Mouse (Mus musculus) C2C12 (cell line): ENCODE measurements around the gene Tpst2. TPM values are rescaled to one million over a fixed set of nuclear protein-coding genes. Genes with fewer than 3 reads are reported as not detected.

ENCODE experiments used
- H3K27me3 ChIP-seq: one replicate; pipeline ENCODE4 v1.6.1; 2011; ENCODE audit not compliant: control insufficient read depth, insufficient read depth, insufficient read length
- H3K36me3 ChIP-seq: one replicate; pipeline ENCODE4 v1.6.1; 2011; ENCODE audit not compliant: control insufficient read depth, insufficient read depth
- H3K4me3 ChIP-seq: one replicate; pipeline ENCODE4 v1.5.1; 2011; ENCODE audit warnings: mild to moderate bottlenecking, control low read depth; ENCODE audit not compliant: poor library complexity, insufficient read depth, severe bottlenecking
- H3K79me2 ChIP-seq: one replicate; pipeline ENCODE4 v1.6.1; 2011; ENCODE audit not compliant: control insufficient read depth, insufficient read depth
- H3K79me3 ChIP-seq: one replicate; pipeline ENCODE4 v1.6.1; 2011; ENCODE audit warnings: low read depth, control low read depth
- H3ac ChIP-seq: one replicate; pipeline ENCODE3; 2011; ENCODE audit warnings: low read depth; ENCODE audit not compliant: control insufficient read depth, insufficient read length
- CEBPB ChIP-seq: IDR thresholded peaks from one replicate; pipeline ENCODE4 v1.6.1; 2011; ENCODE audit warnings: low read depth, mild to moderate bottlenecking, control low read depth, moderate library complexity
- CTCF ChIP-seq: IDR thresholded peaks from one replicate; pipeline ENCODE4 v1.5.1; 2011; ENCODE audit not compliant: control insufficient read depth, insufficient read depth, insufficient read length
- FOSL1 ChIP-seq: IDR thresholded peaks from one replicate; pipeline ENCODE4 v1.8.0; 2011; ENCODE audit warnings: mild to moderate bottlenecking, low read length; ENCODE audit not compliant: poor library complexity, insufficient read depth, severe bottlenecking
- MAX ChIP-seq: IDR thresholded peaks from one replicate; pipeline ENCODE4 v1.6.1; 2011; ENCODE audit warnings: mild to moderate bottlenecking, control low read depth
- MYOD1 ChIP-seq: IDR thresholded peaks from one replicate; pipeline ENCODE4 v1.6.1; 2011; ENCODE audit warnings: low read depth; ENCODE audit not compliant: control insufficient read depth, insufficient read length
- MYOG ChIP-seq: IDR thresholded peaks from one replicate; pipeline ENCODE4 v1.6.1; 2011; ENCODE audit not compliant: control insufficient read depth, insufficient read length; ENCODE audit errors: extremely low read depth
- USF1 ChIP-seq: IDR thresholded peaks from one replicate; pipeline ENCODE4 v1.6.1; 2011; ENCODE audit warnings: low read depth, mild to moderate bottlenecking, control low read depth, moderate library complexity
- polyA plus RNA-seq: library from polyadenylated mRNA; unstranded; fragments of >200 nt; fragmentation: generic; extraction: Trizol; gene quantifications from one replicate; pipeline ENCODE4 v1.2.1, GENCODE M21; 2012; ENCODE audit warnings: missing spikeins

Gene Tpst2
- polyA plus RNA-seq, 1 experiment = 155 TPM

DNA sequence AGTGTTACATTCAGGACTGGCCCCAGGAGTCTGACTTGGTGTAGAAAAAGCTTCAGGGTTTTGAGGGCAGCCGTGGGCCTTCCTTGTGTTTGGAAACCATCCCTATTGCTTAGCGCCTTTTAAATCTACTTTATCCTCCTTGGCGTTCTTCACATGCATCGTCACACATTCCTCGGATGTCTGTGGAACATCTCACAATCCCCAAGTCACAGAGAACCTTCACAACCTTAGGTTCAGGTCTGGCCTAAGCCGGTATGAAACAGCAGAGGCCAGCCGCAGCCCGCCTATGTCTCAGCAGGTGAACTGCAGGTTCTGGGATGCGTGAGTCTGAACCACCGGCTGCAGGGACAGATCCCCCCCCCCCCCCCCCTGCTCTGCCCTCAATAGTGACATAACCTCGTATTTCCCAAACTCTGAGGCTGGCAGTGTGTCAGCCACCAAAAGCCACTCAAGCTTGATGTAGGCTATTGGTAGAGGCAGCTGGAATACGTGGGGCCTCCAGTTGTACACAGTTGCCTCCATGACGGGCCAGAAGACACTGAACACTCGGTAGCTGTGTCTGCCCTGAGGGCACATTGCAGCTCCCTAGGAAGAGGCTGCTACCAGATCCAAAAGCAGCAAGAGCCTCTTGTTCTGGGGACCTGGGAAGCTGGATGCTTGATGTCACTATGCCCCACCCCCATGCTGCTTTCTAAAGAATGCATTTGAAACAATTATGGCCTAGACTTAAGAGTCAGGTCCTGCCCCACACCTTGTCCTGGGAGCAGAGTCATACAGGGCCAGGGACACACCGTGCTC, 4.6 kb downstream of the Tpst2 start:
- Histone ChIP-seq H3K79me2 (peaks cover 95% of the 10 kb centered on the region), H3K79me3 (peaks cover 89% of the 10 kb centered on the region), H3K36me3 (peaks cover 41% of the 10 kb centered on the region), H3K4me3 (peak overlapping the region; percentile 16), H3ac (peak overlapping the region; percentile 9), H3K27me3 (no peaks in the 10 kb centered on the region)
- TF ChIP-seq MYOD1 (no peak), CEBPB (no peak), FOSL1 (no peak), MYOG (no peak), MAX (no peak), USF1 (no peak), CTCF (no peak)

DNA sequence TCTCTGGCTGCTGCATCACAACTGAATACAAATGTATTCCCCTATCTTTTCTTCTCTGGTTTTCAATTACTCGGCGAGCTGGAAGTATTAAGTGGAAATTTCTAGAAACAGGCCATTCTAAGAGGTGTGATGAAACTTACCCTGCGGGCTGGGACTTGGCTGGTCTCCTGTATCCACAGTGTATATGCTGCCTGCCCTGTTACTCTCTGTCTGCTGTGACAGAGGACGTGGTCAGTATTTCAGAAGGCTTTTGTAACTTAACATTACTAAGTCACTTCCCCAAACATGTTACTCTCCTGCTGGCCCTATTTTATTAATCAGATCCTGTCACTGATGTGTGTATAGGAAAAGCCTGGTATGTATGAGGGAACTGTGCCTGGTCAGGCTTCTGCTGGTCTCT, 5.2 kb downstream of the Tpst2 start:
- Histone ChIP-seq H3K79me3 (peaks cover 95% of the 10 kb centered on the region), H3K4me3 (no peak overlapping the region), H3ac (no peak overlapping the region), H3K79me2 (peaks cover 100% of the 10 kb centered on the region), H3K27me3 (no peaks in the 10 kb centered on the region), H3K36me3 (peaks cover 41% of the 10 kb centered on the region)
- TF ChIP-seq USF1 = no peak
- no peak for TF ChIP-seq CTCF
- no peak for TF ChIP-seq CEBPB
- no peak for TF ChIP-seq MYOG
- TF ChIP-seq MYOD1 = no peak
- TF ChIP-seq MAX = no peak
- no peak for TF ChIP-seq FOSL1

- Histone ChIP-seq H3ac (no peak overlapping the region), H3K27me3 (no peaks in the 10 kb centered on the region), H3K79me2 (peaks cover 100% of the 10 kb centered on the region), H3K36me3 (peaks cover 41% of the 10 kb centered on the region), H3K79me3 (peaks cover 96% of the 10 kb centered on the region), H3K4me3 (no peak overlapping the region)
- no peak for TF ChIP-seq CEBPB
- TF ChIP-seq CTCF = no peak
- TF ChIP-seq MYOG = no peak
- TF ChIP-seq MAX = no peak
- no peak for TF ChIP-seq MYOD1
- TF ChIP-seq USF1 = no peak
- no peak for TF ChIP-seq FOSL1
Measured at GRCm38 (mm10) chr5:112282123-112282779, 5.8 kb downstream of the Tpst2 start.

DNA sequence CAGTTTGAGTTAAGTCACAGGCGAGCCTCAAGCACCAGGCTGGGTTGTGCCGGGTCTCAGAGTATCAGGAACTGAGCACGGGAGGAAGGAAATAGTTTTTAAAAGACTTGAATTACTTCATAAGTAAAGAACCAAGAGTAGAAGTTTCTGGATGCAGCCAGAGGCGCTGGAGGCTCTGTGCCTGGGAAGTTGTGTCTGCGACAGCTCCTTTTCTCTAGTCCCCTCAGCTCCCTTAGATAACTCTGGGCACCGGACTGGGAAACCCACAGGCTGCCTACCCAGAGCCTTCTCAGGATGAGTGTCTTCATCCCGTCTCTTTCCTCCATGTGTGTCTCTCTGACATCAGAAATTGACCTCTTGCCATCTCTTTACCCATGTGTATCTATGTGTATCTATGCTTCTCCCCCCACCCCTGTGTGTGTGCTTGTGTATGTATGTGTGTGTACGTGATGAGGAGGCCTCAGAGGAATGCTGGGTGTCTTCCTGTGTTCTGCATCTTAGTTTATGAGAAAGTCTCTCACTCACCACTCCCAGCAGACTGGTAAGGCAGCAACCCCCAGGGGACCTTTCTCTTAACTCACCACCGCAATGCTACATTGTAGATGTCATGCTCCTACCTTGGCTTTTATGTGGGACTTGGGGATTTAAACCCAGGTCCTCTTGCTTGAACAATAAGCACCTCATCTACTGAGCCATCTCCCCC, 6.4 kb downstream of the Tpst2 start:
- Histone ChIP-seq H3K79me2 (peaks cover 100% of the 10 kb centered on the region), H3K27me3 (no peaks in the 10 kb centered on the region), H3K36me3 (peaks cover 41% of the 10 kb centered on the region), H3K4me3 (no peak overlapping the region), H3ac (no peak overlapping the region), H3K79me3 (peaks cover 96% of the 10 kb centered on the region)
- TF ChIP-seq MYOD1 (no peak), CEBPB (no peak), MAX (no peak), CTCF (no peak), MYOG (no peak), USF1 (no peak), FOSL1 (no peak)

- Histone ChIP-seq H3K79me2 (peaks cover 100% of the 10 kb centered on the region), H3K27me3 (no peaks in the 10 kb centered on the region), H3K79me3 (peaks cover 96% of the 10 kb centered on the region), H3ac (no peak overlapping the region), H3K36me3 (peaks cover 36% of the 10 kb centered on the region), H3K4me3 (no peak overlapping the region)
- TF ChIP-seq MAX (no peak), CEBPB (no peak), CTCF (no peak), MYOG (no peak), FOSL1 (no peak), USF1 (no peak), MYOD1 (no peak)
Measured at GRCm38 (mm10) chr5:112283543-112284202, 7.2 kb downstream of the Tpst2 start.
